Mouse (Mus musculus) lung, adult 2 months (tissue): ENCODE measurements around the gene Tbx2.

Experiments used
- CTCF ChIP-seq: fragments of 200-500 bp; IDR thresholded peaks from 2 replicates; pipeline ENCODE4 v1.5.1; 2011; ENCODE audit warnings: mild to moderate bottlenecking, low read length, control low read depth; ENCODE audit not compliant: insufficient read depth
- POLR2A ChIP-seq: fragments of 200-500 bp; IDR thresholded peaks from 2 replicates; pipeline ENCODE4 v1.6.1; 2011; ENCODE audit warnings: low read depth, mild to moderate bottlenecking, control low read depth, low read length, borderline replicate concordance; ENCODE audit errors: extremely low read depth

DNA sequence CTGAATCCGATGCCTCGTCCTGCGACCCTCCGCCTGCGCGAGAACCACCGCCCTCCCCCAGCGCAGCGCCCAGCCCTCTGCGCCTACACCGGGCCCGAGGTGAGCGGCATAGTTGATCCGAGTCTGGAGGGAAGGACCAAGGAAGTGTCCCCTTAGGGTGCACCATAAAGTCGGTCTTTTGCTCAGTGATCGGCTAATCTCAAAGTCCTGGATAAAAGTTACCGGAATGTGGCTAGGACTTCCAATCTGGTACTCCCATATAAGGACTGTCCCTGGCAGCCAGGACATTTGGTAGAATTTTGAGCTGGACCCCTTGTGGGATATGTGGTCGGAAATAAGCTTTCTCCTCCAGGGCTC lies 4.9 kb downstream of the Tbx2 start:
- TF ChIP-seq CTCF (no peak), POLR2A (no peak)
